Mouse (Mus musculus) adipocyte (in vitro differentiated cells): ENCODE results near the gene Tnfsf15.

Experiments
- DNase-seq: peaks from one replicate; pipeline ENCODE4 v3.0.0-alpha.2; 2016; ENCODE audit warnings: low spot score

Gene Tnfsf15

GRCm38 (mm10) chr4:63684412-63685252 is 60.3 kb downstream of the Tnfsf15 start:
- no peak for DNase-seq

DNA sequence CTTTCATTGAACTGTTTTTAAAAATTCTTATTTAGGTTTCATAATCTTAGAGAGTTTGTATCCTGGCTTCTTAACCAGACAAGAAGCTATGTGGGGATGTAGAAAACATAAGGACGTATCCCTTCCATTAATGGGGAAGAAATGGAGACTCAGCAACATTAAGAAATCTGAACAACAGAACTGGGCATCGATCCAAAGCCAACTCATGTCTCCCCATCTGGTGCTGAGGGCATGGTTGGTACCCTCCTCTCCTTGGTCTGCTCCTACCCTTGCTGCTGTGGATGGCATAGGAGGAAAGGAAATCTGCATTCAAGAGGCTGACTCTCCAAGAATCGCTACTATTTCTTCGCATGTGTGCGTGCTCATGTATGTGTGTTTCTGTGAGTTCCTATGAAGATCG is 61.2 kb downstream of the Tnfsf15 start:
- peak; percentile 25 for DNase-seq

GRCm38 (mm10) chr4:63683056-63683455 is 61.9 kb downstream of the Tnfsf15 start:
- DNase-seq = no peak

- no peak for DNase-seq
Measured at GRCm38 (mm10) chr4:63682441-63682840, 62.5 kb downstream of the Tnfsf15 start.

- no peak for DNase-seq
Measured at GRCm38 (mm10) chr4:63681557-63681956, 63.4 kb downstream of the Tnfsf15 start.
